Mouse (Mus musculus) liver, postnatal 0 days (tissue): ENCODE measurements around the gene Cnbd2. TPM values are rescaled to one million over a fixed set of nuclear protein-coding genes. Genes with fewer than 3 reads are reported as not detected.

Experiments
- ATAC-seq: fragments of 200-750 bp; cut with Nextera tagmentation; 2 replicates; pipeline ENCODE4 v1.8.0; 2017; ENCODE audit warnings: mild to moderate bottlenecking, moderate library complexity
- DNase-seq: peaks from one replicate; pipeline ENCODE4 v3.0.0-alpha.2; 2016
- H3K27ac ChIP-seq: fragments of 300-500 bp; sonication (generic); 2 replicates; pipeline ENCODE4 v1.5.1; 2014; ENCODE audit warnings: antibody characterized with exemption, moderate library complexity, mild to moderate bottlenecking, low read depth
- H3K27me3 ChIP-seq: fragments of 300-500 bp; sonication (generic); 2 replicates; pipeline ENCODE4 v1.6.1; 2014; ENCODE audit warnings: low read length, control low read depth, mixed read lengths; ENCODE audit not compliant: insufficient read depth
- H3K36me3 ChIP-seq: fragments of 300-500 bp; sonication (generic); replicated peaks from 2 replicates; pipeline ENCODE4 v1.6.1; 2014; ENCODE audit warnings: mild to moderate bottlenecking, control low read depth, low read length, moderate library complexity, mixed read lengths; ENCODE audit not compliant: insufficient read depth
- H3K4me1 ChIP-seq: fragments of 300-500 bp; sonication (generic); 2 replicates; pipeline ENCODE4 v1.6.1; 2014; ENCODE audit warnings: antibody characterized with exemption, mild to moderate bottlenecking, control low read depth; ENCODE audit not compliant: insufficient read depth
- H3K4me2 ChIP-seq: fragments of 300-500 bp; sonication (generic); 2 replicates; pipeline ENCODE4 v1.6.1; 2014; ENCODE audit warnings: low read depth, mild to moderate bottlenecking, low read length, moderate library complexity, mixed read lengths
- H3K4me3 ChIP-seq: fragments of 300-500 bp; sonication (generic); 2 replicates; pipeline ENCODE4 v1.5.1; 2014; ENCODE audit warnings: low read depth, low read length
- H3K9ac ChIP-seq: fragments of 300-500 bp; sonication (generic); replicated peaks from 2 replicates; pipeline ENCODE4 v1.6.1; 2014; ENCODE audit warnings: mild to moderate bottlenecking, moderate library complexity
- H3K9me3 ChIP-seq: fragments of 300-500 bp; sonication (generic); 2 replicates; pipeline ENCODE4 v1.6.1; 2016; ENCODE audit warnings: mild to moderate bottlenecking, control low read depth, low read length, mixed read lengths
- CTCF ChIP-seq: sonication (generic); IDR thresholded peaks from 2 replicates; pipeline ENCODE4 v1.5.1; 2016; ENCODE audit warnings: antibody characterized with exemption, low read depth
- EP300 ChIP-seq: IDR thresholded peaks from 2 replicates; pipeline ENCODE4 v1.6.1; 2016; ENCODE audit warnings: antibody characterized with exemption, low read depth, mild to moderate bottlenecking
- WGBS: fragments of 180-500 bp; shearing (Covaris S2); extraction: QIAGEN DNeasy Blood & Tissue Kit; methylation state at CpG from one replicate; pipeline ENCODE4 v1.1.7; 2014; ENCODE audit not compliant: insufficient replicate concordance; 5-methylcytosine and 5-hydroxymethylcytosine counted together
- polyA plus RNA-seq: library from polyadenylated mRNA; unstranded; fragments of >200 nt; fragmentation: Nextera tagmentation; extraction: Ambion mirVana; gene quantifications from 2 replicates; pipeline ENCODE4 v1.2.1, GENCODE M21; 2015

The Cnbd2 gene
- polyA plus RNA-seq, 1 experiment from 2014 or later = 4.0 TPM

DNA sequence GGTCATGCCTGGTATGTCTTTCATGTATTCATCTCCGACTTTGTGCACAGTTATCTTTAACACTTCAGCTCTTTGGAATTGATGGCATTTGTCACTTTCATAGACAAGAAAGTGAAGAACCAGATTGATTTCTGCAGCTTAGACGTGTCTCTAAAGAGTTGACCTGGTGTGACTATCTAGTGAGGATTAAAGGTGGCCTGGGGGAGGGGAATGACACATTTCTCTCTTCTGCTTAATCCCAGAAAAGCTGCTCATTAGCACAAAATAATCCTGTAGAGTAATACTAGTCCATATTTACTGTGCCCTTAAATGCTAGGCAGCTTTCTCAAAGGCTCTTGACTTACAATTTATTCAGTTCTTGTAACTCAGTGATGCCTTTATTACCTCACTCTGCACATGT, 26.9 kb upstream of the Cnbd2 start:
- Histone ChIP-seq H3K4me2 (no peak overlapping the region), H3K4me1 (no peaks in the 10 kb centered on the region), H3K9me3 (no peaks in the 10 kb centered on the region), H3K36me3 (peaks cover 26% of the 10 kb centered on the region), H3K9ac (no peak overlapping the region), H3K4me3 (no peak overlapping the region), H3K27me3 (no peaks in the 10 kb centered on the region), H3K27ac (no peak overlapping the region)
- no peak for DNase-seq
- 71% methylated on average over 2 of the region's 2 CpGs for WGBS
- TF ChIP-seq CTCF (no peak), EP300 (no peak)
- no peak for ATAC-seq

DNA sequence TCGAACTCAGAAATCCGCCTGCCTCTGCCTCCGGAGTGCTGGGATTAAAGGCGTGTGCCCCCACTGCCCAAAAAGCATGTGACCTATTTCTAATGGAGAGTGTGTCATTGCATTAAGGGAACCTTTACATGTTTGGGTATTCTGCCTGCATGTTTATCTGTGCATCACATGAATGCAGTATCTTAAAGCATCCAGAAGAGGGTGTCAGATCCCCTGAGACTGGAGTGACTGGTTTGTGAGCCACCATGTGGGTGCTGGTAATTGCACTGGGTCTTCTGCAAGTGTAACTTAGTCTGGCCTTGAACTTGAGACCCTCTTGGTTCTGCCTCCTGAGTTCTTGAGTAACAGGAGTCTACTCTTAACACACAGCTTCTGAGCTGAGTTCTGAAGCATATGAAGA, 25.4 kb upstream of the Cnbd2 start:
- Histone ChIP-seq H3K4me2 (no peak overlapping the region), H3K36me3 (peaks cover 28% of the 10 kb centered on the region), H3K4me3 (no peak overlapping the region), H3K9me3 (no peaks in the 10 kb centered on the region), H3K4me1 (no peaks in the 10 kb centered on the region), H3K27me3 (no peaks in the 10 kb centered on the region), H3K27ac (no peak overlapping the region), H3K9ac (no peak overlapping the region)
- ATAC-seq (no peak), DNase-seq (no peak)
- 80% methylated on average over 4 of the region's 4 CpGs for WGBS
- TF ChIP-seq CTCF = peak; percentile 33
- TF ChIP-seq EP300 = no peak

DNA sequence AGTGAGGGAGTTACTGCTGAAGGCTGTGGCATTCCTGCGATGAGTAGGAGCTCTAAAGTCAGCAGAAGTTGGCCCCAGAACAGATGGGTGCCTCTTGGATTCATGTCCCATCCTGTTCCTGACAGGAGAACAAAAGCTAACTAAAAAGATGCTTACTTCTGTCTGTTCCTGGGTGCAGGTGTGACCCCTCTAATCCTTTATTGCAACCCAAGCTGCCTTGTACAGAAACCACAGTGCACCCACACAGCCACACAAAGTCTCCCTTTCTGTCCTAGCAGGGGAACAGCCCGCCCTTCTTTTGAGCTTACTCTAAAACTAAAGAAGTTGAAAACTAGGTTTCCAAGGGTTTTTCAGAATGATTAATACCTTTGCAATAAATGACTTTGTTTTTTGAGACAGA, 23.9 kb upstream of the Cnbd2 start:
- ATAC-seq = no peak
- Histone ChIP-seq H3K9me3 (no peaks in the 10 kb centered on the region), H3K27ac (no peak overlapping the region), H3K4me2 (no peak overlapping the region), H3K9ac (no peak overlapping the region), H3K4me1 (no peaks in the 10 kb centered on the region), H3K36me3 (peaks cover 29% of the 10 kb centered on the region), H3K27me3 (no peaks in the 10 kb centered on the region), H3K4me3 (no peak overlapping the region)
- DNase-seq = no peak
- no peak for TF ChIP-seq EP300
- no peak for TF ChIP-seq CTCF
- 80% methylated on average over 2 of the region's 2 CpGs for WGBS

DNA sequence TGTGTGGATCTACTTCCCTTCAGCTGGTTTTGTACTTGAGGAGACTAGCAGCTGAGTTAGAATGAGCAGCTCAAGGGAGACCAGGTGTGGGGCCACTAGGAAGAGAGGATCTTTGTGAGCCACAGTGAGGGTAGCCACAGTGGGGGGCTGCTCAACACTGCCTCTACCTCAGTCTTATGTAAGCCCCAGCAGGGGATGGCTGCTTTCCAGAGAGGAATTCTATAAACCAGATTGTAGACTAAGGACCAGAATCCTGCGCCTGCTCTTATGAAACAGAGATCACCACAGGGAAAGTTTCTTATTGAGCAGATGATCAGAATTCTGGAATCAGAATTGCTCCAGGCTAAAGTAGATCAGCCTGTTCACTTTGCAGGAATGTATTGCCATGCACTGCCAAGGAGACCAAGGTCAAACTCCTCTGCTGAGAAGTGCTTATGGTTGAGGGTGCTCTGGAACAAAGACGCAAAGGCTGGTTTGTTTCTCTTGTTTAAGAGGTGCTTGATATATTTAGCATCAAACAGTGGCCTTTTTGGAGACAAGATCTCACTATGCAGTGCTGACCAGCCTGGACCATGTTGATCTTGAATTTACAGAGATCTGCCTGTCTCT, 22.4 kb upstream of the Cnbd2 start:
- Histone ChIP-seq H3K9me3 (no peaks in the 10 kb centered on the region), H3K4me3 (no peak overlapping the region), H3K36me3 (peaks cover 36% of the 10 kb centered on the region), H3K4me2 (no peak overlapping the region), H3K27ac (no peak overlapping the region), H3K4me1 (no peaks in the 10 kb centered on the region), H3K27me3 (no peaks in the 10 kb centered on the region), H3K9ac (no peak overlapping the region)
- TF ChIP-seq EP300 (no peak), CTCF (no peak)
- WGBS = 89% methylated on average over 2 of the region's 2 CpGs
- DNase-seq (no peak), ATAC-seq (no peak)

DNA sequence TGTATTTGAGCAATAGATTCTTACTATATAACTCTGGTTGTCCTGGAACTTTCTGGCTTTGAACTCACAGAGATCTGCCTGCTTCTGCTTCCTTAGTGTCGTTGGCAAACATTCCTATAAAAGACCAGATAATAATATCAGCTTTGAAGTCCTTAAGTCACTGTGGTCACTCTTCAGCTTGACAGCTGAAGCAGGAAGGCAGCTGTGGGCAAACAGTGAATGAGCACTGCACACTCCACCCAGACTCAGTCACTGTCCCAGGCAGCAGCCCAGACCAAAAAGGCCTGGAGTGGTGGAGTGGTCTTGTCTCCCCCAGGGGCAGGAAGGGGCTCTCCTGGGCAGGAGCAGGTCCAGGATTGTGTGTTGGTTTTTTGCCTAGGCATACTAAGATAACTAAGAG, 20.1 kb upstream of the Cnbd2 start:
- H3K4me2 ChIP-seq = no peak overlapping the region
- H3K4me3 ChIP-seq = no peak overlapping the region
- peaks cover 10% of the 10 kb centered on the region; the same call in 1 of the 2 replicates for H3K4me1 ChIP-seq
- DNase-seq (no peak), ATAC-seq (no peak)
- peaks cover 37% of the 10 kb centered on the region for H3K36me3 ChIP-seq
- H3K9ac ChIP-seq = no peak overlapping the region
- H3K9me3 ChIP-seq = no peaks in the 10 kb centered on the region
- 50% methylated on average over 1 of the region's 1 CpGs for WGBS
- H3K27ac ChIP-seq = no peak overlapping the region
- H3K27me3 ChIP-seq = no peaks in the 10 kb centered on the region
- TF ChIP-seq EP300 (no peak), CTCF (no peak)

DNA sequence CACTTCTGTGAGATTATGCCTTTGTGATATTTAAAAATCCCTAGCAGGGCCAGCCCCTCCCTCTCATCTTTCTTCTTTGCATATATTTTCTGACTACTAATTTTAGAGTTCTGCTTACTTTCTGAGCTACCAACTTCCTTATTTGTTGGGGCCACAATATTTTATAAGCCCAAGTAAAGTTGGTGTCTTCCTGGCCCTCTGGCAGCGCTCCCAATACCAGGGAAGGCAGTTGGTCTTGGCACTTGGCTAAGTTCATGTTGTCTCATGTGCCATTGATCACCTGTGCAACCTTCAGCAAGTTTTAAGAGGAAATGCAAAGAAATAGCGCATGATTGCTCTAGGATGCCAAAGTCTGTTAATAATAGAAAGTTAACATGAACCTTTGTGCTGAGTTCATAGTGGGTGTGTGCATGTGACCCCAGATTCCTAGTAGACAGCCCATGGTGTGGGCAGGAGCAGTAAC, 16.5 kb upstream of the Cnbd2 start:
- DNase-seq = no peak
- no peak overlapping the region for H3K27ac ChIP-seq

More for the DNA sequence above, 16.5 kb upstream of the Cnbd2 start:
- TF ChIP-seq EP300 (0 out of 2 replicates have a peak, but pooled peaks have one; percentile 12), CTCF (no peak)
- no peaks in the 10 kb centered on the region for H3K9me3 ChIP-seq
- peaks cover 10% of the 10 kb centered on the region; the same call in 1 of the 2 replicates for H3K4me1 ChIP-seq
- ATAC-seq = peak; percentile 79
- no peak overlapping the region for H3K9ac ChIP-seq
- H3K27me3 ChIP-seq = no peaks in the 10 kb centered on the region
- H3K36me3 ChIP-seq = peaks cover 34% of the 10 kb centered on the region
- no peak overlapping the region for H3K4me3 ChIP-seq
- WGBS = 71% methylated on average over 2 of the region's 2 CpGs
- H3K4me2 ChIP-seq = no peak overlapping the region
